Mouse (Mus musculus) left cerebral cortex, adult 18-20 months (tissue): Measurements from ENCODE around the gene Tle2. TPM values are rescaled to one million over a fixed set of nuclear protein-coding genes. Genes with fewer than 3 reads are reported as not detected.

Experiments used
- total RNA-seq, 2 experiments: library from RNA; stranded (reverse); gene quantifications; 2 replicates each; pipeline ENCODE4 v1.2.3; 2021

Gene Tle2
- total RNA-seq, 2 experiments from 2014 or later: 41.3 to 42.4 TPM

Other genes starting within 250 kb of the Tle2 start
- 1 to 10 TPM; 1.1 to 1.5 TPM for gene Tbxa2r, start 245.8 kb upstream of the Tle2 start, total RNA-seq
- 1 to 10 TPM; 2.5 to 3.6 TPM for gene Gipc3, start 231.3 kb upstream of the Tle2 start, total RNA-seq
- gene Hmg20b, start 224.1 kb upstream of the Tle2 start, total RNA-seq: 10 to 100 TPM; 28.9 to 30.5 TPM
- gene Mfsd12, start 217.1 kb upstream of the Tle2 start, total RNA-seq: 10 to 100 TPM; 38.1 to 42.0 TPM
- gene 4930404N11Rik, start 208.7 kb upstream of the Tle2 start, total RNA-seq: 1 to 10 TPM; 1.2 to 1.3 TPM
- 10 to 100 TPM; 71.1 to 72.1 TPM for gene Fzr1, start 196.0 kb upstream of the Tle2 start, total RNA-seq
- 10 to 100 TPM; 87.4 to 97.6 TPM for gene Dohh, start 190.1 kb upstream of the Tle2 start, total RNA-seq
- 1 to 10 TPM; 3.1 to 3.8 TPM for gene Gm48551, start 190.1 kb upstream of the Tle2 start, total RNA-seq
- 1 to 10 TPM; 2.7 to 2.8 TPM for gene Gm48552, start 185.6 kb upstream of the Tle2 start, total RNA-seq
- gene Smim24, start 181.5 kb upstream of the Tle2 start, total RNA-seq: 1 to 10 TPM; 1.1 to 1.2 TPM
- 10 to 100 TPM; 84.7 to 91.7 TPM for gene Nfic, start 118.9 kb upstream of the Tle2 start, total RNA-seq
- 100 to 1,000 TPM; 242 to 259 TPM for gene Celf5, start 91.9 kb upstream of the Tle2 start, total RNA-seq
- gene Ncln, start 78.2 kb upstream of the Tle2 start, total RNA-seq: 10 to 100 TPM; 68.1 to 85.1 TPM
- gene S1pr4, start 74.4 kb upstream of the Tle2 start, total RNA-seq: under 1 TPM; 0.58 to 0.82 TPM
- gene Gna15, start 50.3 kb upstream of the Tle2 start, total RNA-seq: 1 to 10 TPM; 2.6 to 3.5 TPM
- 100 to 1,000 TPM; 105 to 114 TPM for gene Gna11, start 29.4 kb upstream of the Tle2 start, total RNA-seq
- gene Aes, start 15.1 kb upstream of the Tle2 start, total RNA-seq: 100 to 1,000 TPM; 700 to 737 TPM
- 10 to 100 TPM; 11.4 to 11.8 TPM for gene Tle6, start 26.5 kb downstream of the Tle2 start, total RNA-seq
- 1 to 10 TPM; 2.6 to 3.3 TPM for gene BC025920, start 31.7 kb downstream of the Tle2 start, total RNA-seq
- 10 to 100 TPM; 26.2 to 26.6 TPM for gene Sirt6, start 53.2 kb downstream of the Tle2 start, total RNA-seq
- gene Ankrd24, start 54.0 kb downstream of the Tle2 start, total RNA-seq: 10 to 100 TPM; 44.4 to 46.4 TPM
- 1 to 10 TPM; 4.3 to 5.8 TPM for gene Gm10778, start 74.5 kb downstream of the Tle2 start, total RNA-seq
- gene Zfp433, start 130.3 kb downstream of the Tle2 start, total RNA-seq: 10 to 100 TPM in 1 of 2 experiments, 1 to 10 TPM in 1; 8.6 to 10.6 TPM
- gene Gm3055, start 196.6 kb downstream of the Tle2 start, total RNA-seq: 10 to 100 TPM; 12.5 to 14.8 TPM
- gene Gm4767, start 237.6 kb downstream of the Tle2 start, total RNA-seq: 1 to 10 TPM; 3.0 to 3.2 TPM